Mouse (Mus musculus) hindbrain, embryonic 13.5 days (tissue): ENCODE data around the gene Tkt. TPM values are rescaled to one million over a fixed set of nuclear protein-coding genes. Genes with fewer than 3 reads are reported as not detected.

Experiments used
- ATAC-seq: fragments of 200-750 bp; cut with Nextera tagmentation; 2 replicates; pipeline ENCODE4 v1.8.0; 2017; ENCODE audit warnings: moderate TSS enrichment; ENCODE audit not compliant: low FRiP score
- H3K27ac ChIP-seq: fragments of 300-500 bp; sonication (generic); 2 replicates; pipeline ENCODE4 v1.5.1; 2015; ENCODE audit warnings: inconsistent platforms, mild to moderate bottlenecking, moderate library complexity
- H3K27me3 ChIP-seq: fragments of 300-500 bp; sonication (generic); 2 replicates; pipeline ENCODE4 v1.6.1; 2015; ENCODE audit warnings: mild to moderate bottlenecking, inconsistent platforms
- H3K36me3 ChIP-seq: fragments of 300-500 bp; sonication (generic); 2 replicates; pipeline ENCODE4 v1.6.1; 2015; ENCODE audit warnings: mild to moderate bottlenecking, inconsistent platforms
- H3K4me1 ChIP-seq: fragments of 300-500 bp; sonication (generic); replicated peaks from 2 replicates; pipeline ENCODE4 v1.6.1; 2015; ENCODE audit warnings: inconsistent platforms
- H3K4me2 ChIP-seq: fragments of 300-500 bp; sonication (generic); 2 replicates; pipeline ENCODE4 v1.6.1; 2015; ENCODE audit warnings: inconsistent platforms, mild to moderate bottlenecking, moderate library complexity
- H3K4me3 ChIP-seq: fragments of 300-500 bp; sonication (generic); 2 replicates; pipeline ENCODE4 v1.5.1; 2015; ENCODE audit warnings: mild to moderate bottlenecking, inconsistent platforms
- H3K9ac ChIP-seq: fragments of 300-500 bp; sonication (generic); 2 replicates; pipeline ENCODE4 v1.6.1; 2015; ENCODE audit warnings: mild to moderate bottlenecking, inconsistent platforms
- H3K9me3 ChIP-seq: fragments of 300-500 bp; sonication (generic); 2 replicates; pipeline ENCODE4 v1.6.1; 2016; ENCODE audit warnings: inconsistent platforms
- WGBS: fragments of 180-500 bp; shearing (Covaris S2); methylation state at CpG from one replicate; pipeline ENCODE4 v1.1.7; 2015; 5-methylcytosine and 5-hydroxymethylcytosine counted together
- microRNA-seq: library from miRNA; unstranded; fragments of <30 nt; microRNA quantifications from one replicate; pipeline ENCODE4, GENCODE M21; 2016
- polyA plus RNA-seq: library from polyadenylated mRNA; unstranded; fragments of >200 nt; fragmentation: Nextera tagmentation; extraction: Ambion mirVana; gene quantifications from 2 replicates; pipeline ENCODE4 v1.2.1, GENCODE M21; 2015

The Tkt gene
- polyA plus RNA-seq, 1 experiment from 2014 or later, result 231 TPM

DNA sequence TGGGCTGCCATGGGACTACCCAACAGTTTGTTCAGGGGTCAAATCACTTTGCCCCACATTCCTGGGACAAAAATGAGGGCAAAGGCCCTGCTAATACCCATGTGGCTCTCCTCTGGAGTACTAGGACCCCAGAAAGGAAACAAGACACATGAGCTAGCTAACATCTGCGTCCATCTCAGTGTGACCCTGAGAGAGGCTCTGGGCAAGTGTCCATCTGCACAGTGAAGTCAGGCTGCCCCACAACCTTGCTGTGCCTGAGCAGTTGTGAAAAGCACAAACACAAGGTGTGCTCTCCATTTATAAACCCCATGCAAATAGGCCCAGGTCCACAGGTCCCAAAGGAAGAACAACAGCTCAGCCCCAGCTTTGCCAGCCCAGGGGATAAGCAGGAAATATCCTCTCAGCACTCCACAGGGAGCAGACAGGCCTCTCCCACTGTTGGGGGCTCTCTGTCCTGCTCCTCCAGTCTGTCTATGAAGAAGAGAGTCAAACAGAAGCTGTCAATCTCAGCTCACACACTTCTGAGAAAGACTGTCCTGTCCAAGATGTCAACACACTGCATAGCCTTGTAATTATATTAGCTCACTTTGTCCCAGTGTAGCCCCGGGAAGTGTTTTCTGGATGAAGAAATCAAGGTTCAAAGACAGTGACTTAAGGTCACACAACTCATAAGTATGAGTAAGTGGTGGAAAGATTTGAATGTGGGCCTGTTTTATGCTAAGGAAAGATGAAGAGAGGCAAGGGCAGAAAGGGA, 65.0 kb downstream of the Tkt start:
- Histone ChIP-seq H3K4me3 (no peak overlapping the region), H3K27me3 (no peaks in the 10 kb centered on the region), H3K9me3 (no peaks in the 10 kb centered on the region), H3K9ac (no peak overlapping the region), H3K4me1 (no peaks in the 10 kb centered on the region), H3K27ac (no peak overlapping the region), H3K36me3 (0 out of 2 replicates have a peak, but pooled peaks cover 2% of the 10 kb centered on the region), H3K4me2 (no peak overlapping the region)
- WGBS, result 84% methylated on average over 2 of the region's 2 CpGs
- ATAC-seq, result no peak

DNA sequence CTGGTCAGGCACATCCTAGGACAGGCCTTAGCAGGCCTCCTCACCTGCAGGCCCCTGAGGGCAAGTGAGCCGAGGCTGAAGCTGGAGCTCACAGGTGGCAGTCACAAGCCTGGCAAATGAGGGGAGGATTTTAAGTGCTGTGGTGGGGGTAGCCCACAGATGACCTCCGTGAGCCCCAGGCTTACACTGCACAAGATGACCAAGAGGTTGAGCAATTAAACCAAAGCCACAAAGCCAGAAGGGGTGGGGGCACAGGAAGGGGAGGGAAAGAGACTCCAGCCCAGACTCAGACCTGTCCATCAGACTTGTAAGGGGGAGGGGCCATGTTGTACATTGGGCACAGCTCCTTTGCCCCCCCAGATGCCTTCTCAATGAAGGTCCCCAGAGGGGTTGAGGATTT, 68.6 kb downstream of the Tkt start:
- peaks cover 6% of the 10 kb centered on the region; the same call in 1 of the 2 replicates for H3K4me1 ChIP-seq
- no peak for ATAC-seq
- no peak overlapping the region for H3K9ac ChIP-seq
- no peaks in the 10 kb centered on the region for H3K36me3 ChIP-seq
- no peak overlapping the region for H3K4me2 ChIP-seq
- 97% methylated on average over 2 of the region's 2 CpGs for WGBS
- H3K9me3 ChIP-seq, result no peaks in the 10 kb centered on the region
- no peak overlapping the region for H3K4me3 ChIP-seq
- H3K27me3 ChIP-seq, result no peaks in the 10 kb centered on the region
- no peak overlapping the region for H3K27ac ChIP-seq

DNA sequence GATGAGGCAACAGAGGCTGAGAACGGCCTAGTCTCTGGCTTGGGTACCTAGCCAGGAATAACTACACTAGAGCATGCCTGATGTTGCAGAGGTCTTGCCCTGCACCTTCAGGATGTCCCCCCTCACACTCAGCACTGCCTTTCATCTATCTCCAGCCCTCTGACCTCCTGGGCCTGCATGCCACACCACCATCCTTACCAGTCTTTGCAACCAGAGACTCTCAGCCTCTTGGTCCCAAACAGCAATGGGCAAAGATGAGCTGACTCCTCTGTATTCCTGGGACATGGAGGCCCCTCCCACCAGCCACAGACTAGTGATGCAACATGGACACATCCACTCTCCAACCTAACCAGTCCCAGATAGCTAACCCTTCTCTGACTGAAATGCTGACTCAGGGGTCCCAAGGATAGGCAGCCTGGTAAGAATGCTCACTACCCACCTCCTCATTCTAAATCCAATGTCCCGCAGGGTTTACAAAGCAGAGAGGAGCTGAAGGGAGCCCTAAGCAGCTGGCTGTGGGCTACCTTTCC, 70.7 kb downstream of the Tkt start:
- H3K27me3 ChIP-seq, result no peaks in the 10 kb centered on the region
- no peak overlapping the region for H3K4me3 ChIP-seq
- H3K4me2 ChIP-seq, result no peak overlapping the region
- no peak overlapping the region for H3K9ac ChIP-seq
- WGBS, result 97% methylated on average over 2 of the region's 2 CpGs
- H3K27ac ChIP-seq, result no peak overlapping the region
- no peaks in the 10 kb centered on the region for H3K9me3 ChIP-seq
- no peaks in the 10 kb centered on the region for H3K36me3 ChIP-seq
- no peak for ATAC-seq
- H3K4me1 ChIP-seq, result peaks cover 6% of the 10 kb centered on the region; the same call in 1 of the 2 replicates

DNA sequence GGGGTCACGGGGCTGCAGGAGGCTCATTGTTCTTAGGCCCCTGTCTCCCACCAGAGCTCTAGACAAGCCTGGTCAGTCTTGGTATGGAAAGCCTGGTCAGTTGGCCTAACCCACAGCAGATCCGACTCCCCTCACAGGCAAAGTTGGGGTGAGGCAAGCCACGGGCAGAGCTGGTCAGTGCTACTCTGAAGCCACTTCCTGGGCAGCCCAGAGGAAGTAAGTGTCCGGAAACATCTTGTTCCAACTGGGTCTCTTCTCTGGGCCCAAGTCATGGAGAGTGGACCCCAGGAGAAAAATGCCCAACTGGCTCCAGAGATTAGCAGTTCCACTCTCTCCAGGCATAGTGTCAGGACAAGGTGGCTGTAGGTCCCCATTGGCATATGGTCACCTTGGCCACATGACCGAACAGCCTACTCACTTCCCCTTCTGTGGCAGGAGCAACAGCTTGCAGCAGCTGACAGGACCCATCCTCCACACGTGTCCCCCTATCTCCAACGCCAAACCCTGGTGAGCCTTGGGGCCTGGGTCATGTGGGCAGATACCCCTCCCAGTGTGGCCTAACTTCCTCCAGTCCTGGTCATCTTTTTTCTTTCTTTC, 71.9 kb downstream of the Tkt start:
- H3K4me3 ChIP-seq, result no peak overlapping the region
- H3K4me2 ChIP-seq, result no peak overlapping the region
- H3K9me3 ChIP-seq, result no peaks in the 10 kb centered on the region
- 82% methylated on average over 7 of the region's 7 CpGs for WGBS
- no peak overlapping the region for H3K27ac ChIP-seq
- no peak for ATAC-seq
- no peaks in the 10 kb centered on the region for H3K36me3 ChIP-seq
- peaks cover 12% of the 10 kb centered on the region for H3K4me1 ChIP-seq
- no peak overlapping the region for H3K9ac ChIP-seq
- H3K27me3 ChIP-seq, result peaks cover 8% of the 10 kb centered on the region

DNA sequence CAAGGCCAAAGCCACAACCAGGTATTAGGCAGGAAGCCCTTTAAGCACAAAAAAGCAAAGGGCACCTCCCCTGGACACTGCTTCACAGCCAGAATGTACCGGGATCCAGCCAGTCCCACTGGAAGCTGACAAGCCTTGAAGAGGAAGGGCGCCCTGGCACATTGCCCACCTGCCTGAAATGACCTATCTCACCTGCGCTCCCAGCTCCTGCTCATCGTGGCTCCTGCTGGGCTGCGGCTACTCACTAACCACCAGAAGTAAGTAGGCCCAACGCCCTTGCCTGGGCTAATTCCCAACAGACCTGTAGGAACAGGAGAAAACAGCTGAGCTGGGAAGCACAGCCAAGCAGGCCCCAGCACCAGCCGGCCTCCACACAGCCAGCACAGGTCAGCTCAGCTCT, 74.0 kb downstream of the Tkt start:
- Histone ChIP-seq H3K27me3 (peaks cover 24% of the 10 kb centered on the region), H3K9ac (no peak overlapping the region), H3K4me1 (peaks cover 30% of the 10 kb centered on the region), H3K4me2 (no peak overlapping the region), H3K9me3 (no peaks in the 10 kb centered on the region), H3K4me3 (no peak overlapping the region), H3K27ac (no peak overlapping the region), H3K36me3 (no peaks in the 10 kb centered on the region)
- WGBS, result 87% methylated on average over 7 of the region's 7 CpGs
- ATAC-seq, result no peak

DNA sequence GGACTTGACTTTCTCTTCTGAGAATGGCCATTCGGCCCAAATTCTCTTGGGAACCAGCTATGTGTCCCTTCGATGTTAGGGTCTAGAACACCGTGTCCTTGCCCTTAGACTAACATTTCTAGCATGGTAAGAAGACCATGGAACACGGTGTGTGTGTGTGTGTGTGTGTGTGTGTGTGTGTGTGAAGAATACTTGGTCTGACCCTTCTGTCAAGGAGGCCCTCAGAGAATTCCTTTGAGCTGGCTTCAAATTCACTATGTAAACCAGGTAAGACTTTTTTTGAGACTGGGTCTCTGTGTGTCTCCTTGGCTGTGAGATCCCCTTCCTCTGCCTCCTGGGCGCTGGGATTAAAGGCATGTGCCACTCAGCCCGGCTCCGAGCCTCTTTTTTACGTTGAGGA, 74.4 kb downstream of the Tkt start:
- WGBS, result 87% methylated on average over 8 of the region's 8 CpGs
- Histone ChIP-seq H3K36me3 (no peaks in the 10 kb centered on the region), H3K4me2 (no peak overlapping the region), H3K9me3 (no peaks in the 10 kb centered on the region), H3K9ac (no peak overlapping the region), H3K27me3 (peaks cover 24% of the 10 kb centered on the region), H3K27ac (no peak overlapping the region), H3K4me3 (no peak overlapping the region), H3K4me1 (peaks cover 30% of the 10 kb centered on the region)
- no peak for ATAC-seq

Small RNA genes lying within 50 kb of the gene (microRNA-seq; reads per million reads assigned to microRNA genes)
- gene Mir3076, result 3.3 reads per million, percentile 8 among the genes with 10 or more reads in this experiment

Other genes with a start within 250 kb of the Tkt start
- gene Dcp1a, start 68.8 kb upstream of the Tkt start, polyA plus RNA-seq, result 18.4 and 19.3 TPM in 2 replicates
- gene Cacna1d, start 56.9 kb upstream of the Tkt start, polyA plus RNA-seq, result 7.0 and 7.3 TPM in 2 replicates
- gene Prkcd, start 77.9 kb downstream of the Tkt start, polyA plus RNA-seq, result 29.2 and 31.7 TPM in 2 replicates
- 9.5 and 10.4 TPM in 2 replicates for gene Rft1, start 106.0 kb downstream of the Tkt start, polyA plus RNA-seq
- gene Sfmbt1, start 166.5 kb downstream of the Tkt start, polyA plus RNA-seq, result 17.6 and 19.1 TPM in 2 replicates